Mouse (Mus musculus) stomach, embryonic 15.5 days (tissue): ENCODE results near the gene Papola. TPM values are rescaled to one million over a fixed set of nuclear protein-coding genes. Genes with fewer than 3 reads are reported as not detected.
A peak's percentile ranks its signal among the peaks of the same experiment; 100 is the strongest.

Experiments
- ATAC-seq: fragments of 200-750 bp; cut with Nextera tagmentation; 2 replicates; pipeline ENCODE4 v1.8.0; 2017; ENCODE audit warnings: low read depth, moderate number of reproducible peaks, moderate TSS enrichment; ENCODE audit not compliant: insufficient read depth, low FRiP score
- H3K27ac ChIP-seq: fragments of 300-500 bp; sonication (generic); 2 replicates; pipeline ENCODE4 v1.5.1; 2015; ENCODE audit warnings: mild to moderate bottlenecking, inconsistent platforms
- H3K27me3 ChIP-seq: fragments of 300-500 bp; sonication (generic); replicated peaks from 2 replicates; pipeline ENCODE4 v1.6.1; 2015; ENCODE audit warnings: inconsistent platforms
- H3K36me3 ChIP-seq: fragments of 300-500 bp; sonication (generic); 2 replicates; pipeline ENCODE4 v1.6.1; 2015; ENCODE audit warnings: inconsistent platforms
- H3K4me1 ChIP-seq: fragments of 300-500 bp; sonication (generic); 2 replicates; pipeline ENCODE4 v1.6.1; 2015; ENCODE audit warnings: inconsistent platforms
- H3K4me2 ChIP-seq: fragments of 300-500 bp; sonication (generic); 2 replicates; pipeline ENCODE4 v1.6.1; 2015; ENCODE audit warnings: mild to moderate bottlenecking, inconsistent platforms
- H3K4me3 ChIP-seq: fragments of 300-500 bp; sonication (generic); replicated peaks from 2 replicates; pipeline ENCODE4 v1.5.1; 2015; ENCODE audit warnings: inconsistent platforms
- H3K9ac ChIP-seq: fragments of 300-500 bp; sonication (generic); 2 replicates; pipeline ENCODE4 v1.6.1; 2015; ENCODE audit warnings: inconsistent platforms
- H3K9me3 ChIP-seq: fragments of 300-500 bp; sonication (generic); 2 replicates; pipeline ENCODE4 v1.6.1; 2016; ENCODE audit warnings: inconsistent platforms
- WGBS: fragments of 180-500 bp; shearing (Covaris S2); methylation state at CpG from one replicate; pipeline ENCODE4 v1.1.7; 2015; 5-methylcytosine and 5-hydroxymethylcytosine counted together
- polyA plus RNA-seq: library from polyadenylated mRNA; unstranded; fragments of >200 nt; fragmentation: Nextera tagmentation; extraction: Ambion mirVana; gene quantifications from 2 replicates; pipeline ENCODE4 v1.2.1, GENCODE M21; 2015

The Papola gene
- polyA plus RNA-seq, 1 experiment from 2014 or later = 199 TPM

GRCm38 (mm10) chr12:105843243-105844005, 58.9 kb downstream of the Papola start:
- Histone ChIP-seq H3K4me3 (no peak overlapping the region), H3K9ac (no peak overlapping the region), H3K9me3 (no peaks in the 10 kb centered on the region), H3K27ac (no peak overlapping the region), H3K4me1 (0 out of 2 replicates have a peak, but pooled peaks cover 3% of the 10 kb centered on the region), H3K4me2 (no peak overlapping the region), H3K27me3 (no peaks in the 10 kb centered on the region), H3K36me3 (peaks cover 14% of the 10 kb centered on the region; the same call in 1 of the 2 replicates)
- no peak for ATAC-seq
- 66% methylated on average over 12 of the region's 12 CpGs for WGBS

GRCm38 (mm10) chr12:105844406-105844805, 59.9 kb downstream of the Papola start:
- H3K4me1 ChIP-seq = 0 out of 2 replicates have a peak, but pooled peaks cover 3% of the 10 kb centered on the region
- H3K4me3 ChIP-seq = no peak overlapping the region
- H3K27ac ChIP-seq = no peak overlapping the region
- H3K4me2 ChIP-seq = no peak overlapping the region
- H3K36me3 ChIP-seq = peaks cover 13% of the 10 kb centered on the region; the same call in 1 of the 2 replicates
- 92% methylated on average over 4 of the region's 4 CpGs for WGBS
- H3K9me3 ChIP-seq = no peaks in the 10 kb centered on the region
- ATAC-seq = no peak
- no peaks in the 10 kb centered on the region for H3K27me3 ChIP-seq
- no peak overlapping the region for H3K9ac ChIP-seq

- Histone ChIP-seq H3K9ac (no peak overlapping the region), H3K27me3 (no peaks in the 10 kb centered on the region), H3K4me2 (no peak overlapping the region), H3K4me1 (0 out of 2 replicates have a peak, but pooled peaks cover 3% of the 10 kb centered on the region), H3K4me3 (no peak overlapping the region), H3K36me3 (no peaks in the 10 kb centered on the region), H3K27ac (no peak overlapping the region), H3K9me3 (no peaks in the 10 kb centered on the region)
- WGBS = 63% methylated on average over 8 of the region's 8 CpGs
- no peak; the same call in 1 of the 2 replicates for ATAC-seq
These were observed 64.6 kb downstream of the Papola start for GRCm38 (mm10) chr12:105849102-105849501.

- no peaks in the 10 kb centered on the region for H3K36me3 ChIP-seq
- H3K4me1 ChIP-seq = 0 out of 2 replicates have a peak, but pooled peaks cover 3% of the 10 kb centered on the region
- no peaks in the 10 kb centered on the region for H3K9me3 ChIP-seq
- H3K27me3 ChIP-seq = no peaks in the 10 kb centered on the region
- H3K4me3 ChIP-seq = no peak overlapping the region
- WGBS = 73% methylated on average over 9 of the region's 9 CpGs
- no peak overlapping the region for H3K4me2 ChIP-seq
- H3K9ac ChIP-seq = no peak overlapping the region
- ATAC-seq = no peak
- no peak overlapping the region for H3K27ac ChIP-seq
These were observed 66.2 kb downstream of the Papola start for GRCm38 (mm10) chr12:105850675-105851074.

GRCm38 (mm10) chr12:105852798-105853197, 68.3 kb downstream of the Papola start:
- H3K36me3 ChIP-seq = no peaks in the 10 kb centered on the region
- no peaks in the 10 kb centered on the region for H3K27me3 ChIP-seq
- 61% methylated on average over 7 of the region's 7 CpGs for WGBS
- no peak for ATAC-seq
- H3K4me1 ChIP-seq = no peaks in the 10 kb centered on the region
- no peak overlapping the region for H3K4me2 ChIP-seq
- no peak overlapping the region for H3K9ac ChIP-seq
- no peak overlapping the region for H3K4me3 ChIP-seq
- H3K9me3 ChIP-seq = no peaks in the 10 kb centered on the region
- H3K27ac ChIP-seq = no peak overlapping the region

- Histone ChIP-seq H3K4me3 (no peak overlapping the region), H3K27ac (no peak overlapping the region), H3K36me3 (no peaks in the 10 kb centered on the region), H3K27me3 (no peaks in the 10 kb centered on the region), H3K4me2 (no peak overlapping the region), H3K9ac (no peak overlapping the region), H3K9me3 (no peaks in the 10 kb centered on the region), H3K4me1 (no peaks in the 10 kb centered on the region)
- WGBS = 35% methylated on average over 6 of the region's 6 CpGs
- ATAC-seq = peak; percentile 30; the same call in 1 of the 2 replicates
These were observed 70.1 kb downstream of the Papola start for GRCm38 (mm10) chr12:105854639-105855038.

- Histone ChIP-seq H3K4me3 (no peak overlapping the region), H3K4me1 (no peaks in the 10 kb centered on the region), H3K4me2 (no peak overlapping the region), H3K36me3 (no peaks in the 10 kb centered on the region), H3K9ac (no peak overlapping the region), H3K9me3 (no peaks in the 10 kb centered on the region), H3K27me3 (no peaks in the 10 kb centered on the region), H3K27ac (no peak overlapping the region)
- no peak for ATAC-seq
- 84% methylated on average over 5 of the region's 5 CpGs for WGBS
These were observed 73.6 kb downstream of the Papola start for GRCm38 (mm10) chr12:105857902-105858640.

GRCm38 (mm10) chr12:105862072-105862471, 77.6 kb downstream of the Papola start:
- no peaks in the 10 kb centered on the region for H3K27me3 ChIP-seq
- no peaks in the 10 kb centered on the region for H3K4me1 ChIP-seq
- no peak overlapping the region for H3K9ac ChIP-seq
- ATAC-seq = no peak
- H3K9me3 ChIP-seq = no peaks in the 10 kb centered on the region
- no peak overlapping the region for H3K27ac ChIP-seq
- no peak overlapping the region for H3K4me3 ChIP-seq
- no peak overlapping the region for H3K4me2 ChIP-seq
- H3K36me3 ChIP-seq = no peaks in the 10 kb centered on the region
- WGBS = 76% methylated on average over 6 of the region's 6 CpGs

- H3K9ac ChIP-seq = no peak overlapping the region
- H3K4me1 ChIP-seq = no peaks in the 10 kb centered on the region
- H3K9me3 ChIP-seq = no peaks in the 10 kb centered on the region
- H3K27me3 ChIP-seq = no peaks in the 10 kb centered on the region
- no peak overlapping the region for H3K4me3 ChIP-seq
- whole genome bisulfite sequencing = 78% methylated on average over 22 of the region's 22 CpGs
- no peak for ATAC-seq
- H3K4me2 ChIP-seq = no peak overlapping the region
- no peak overlapping the region for H3K27ac ChIP-seq
- no peaks in the 10 kb centered on the region for H3K36me3 ChIP-seq
These were observed 78.1 kb downstream of the Papola start for GRCm38 (mm10) chr12:105862607-105863006.

GRCm38 (mm10) chr12:105863436-105863835, 78.9 kb downstream of the Papola start:
- Histone ChIP-seq H3K9me3 (no peaks in the 10 kb centered on the region), H3K4me2 (no peak overlapping the region), H3K9ac (no peak overlapping the region), H3K36me3 (no peaks in the 10 kb centered on the region), H3K4me1 (no peaks in the 10 kb centered on the region), H3K27ac (no peak overlapping the region), H3K27me3 (no peaks in the 10 kb centered on the region), H3K4me3 (no peak overlapping the region)
- 88% methylated on average over 11 of the region's 11 CpGs for WGBS
- ATAC-seq = no peak

GRCm38 (mm10) chr12:105867646-105868045, 83.2 kb downstream of the Papola start:
- Histone ChIP-seq H3K9ac (no peak overlapping the region), H3K4me3 (no peak overlapping the region), H3K4me1 (no peaks in the 10 kb centered on the region), H3K9me3 (no peaks in the 10 kb centered on the region), H3K27me3 (no peaks in the 10 kb centered on the region), H3K36me3 (no peaks in the 10 kb centered on the region), H3K27ac (no peak overlapping the region), H3K4me2 (no peak overlapping the region)
- 84% methylated on average over 2 of the region's 2 CpGs for WGBS
- ATAC-seq = no peak

- H3K4me3 ChIP-seq = no peak overlapping the region
- ATAC-seq = peak; percentile 66; the same call in 1 of the 2 replicates
- H3K9me3 ChIP-seq = no peaks in the 10 kb centered on the region
- 15% methylated on average over 6 of the region's 6 CpGs for WGBS
- H3K27ac ChIP-seq = no peak overlapping the region
- H3K27me3 ChIP-seq = no peaks in the 10 kb centered on the region
- peak overlapping the region; percentile 17 for H3K4me2 ChIP-seq
- no peaks in the 10 kb centered on the region for H3K4me1 ChIP-seq
- no peak overlapping the region for H3K9ac ChIP-seq
- no peaks in the 10 kb centered on the region for H3K36me3 ChIP-seq
These were observed 84.7 kb downstream of the Papola start for GRCm38 (mm10) chr12:105869242-105869641.
